Mouse (Mus musculus) embryo, embryonic 10 days (tissue): ENCODE measurements at regions not wholly inside any gene's neighbourhood (a gene's known extent, or its start where the extent isn't known, plus 50 kb on each side); places are given as distances from the start of the nearest gene placed in this dataset.
A peak's percentile ranks its signal among the peaks of the same experiment; 100 is the strongest.
"Not testable (repeated sequence)": the region's sequence is repeated elsewhere in the genome, so short reads cannot be mapped to it uniquely, and the experiment has no call there.

Experiments used
- DNase-seq: peaks from one replicate; pipeline ENCODE4 v3.0.0-alpha.2; 2015; ENCODE audit warnings: low spot score

DNA sequence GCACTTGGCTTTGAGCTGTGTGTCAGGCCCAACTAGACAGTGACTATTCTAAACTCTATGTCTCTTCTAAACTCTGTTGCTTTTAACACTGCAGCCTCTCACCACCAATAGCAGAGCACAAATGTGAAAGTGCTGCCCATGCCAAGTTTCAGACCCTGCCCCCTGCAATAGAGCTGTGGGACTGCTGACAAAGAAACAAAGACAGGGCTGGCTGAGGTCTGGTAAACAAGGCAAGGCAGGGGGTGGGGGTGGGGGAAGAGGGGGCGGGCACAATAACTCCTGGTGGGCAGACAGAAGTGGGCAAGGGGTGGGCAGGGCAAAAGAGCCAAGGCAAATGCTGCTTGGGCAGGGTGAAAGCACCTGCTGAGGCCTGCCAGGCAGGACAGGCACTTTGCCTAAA lies 172.9 kb upstream of the 9130204L05Rik start:
- no peak for DNase-seq

DNA sequence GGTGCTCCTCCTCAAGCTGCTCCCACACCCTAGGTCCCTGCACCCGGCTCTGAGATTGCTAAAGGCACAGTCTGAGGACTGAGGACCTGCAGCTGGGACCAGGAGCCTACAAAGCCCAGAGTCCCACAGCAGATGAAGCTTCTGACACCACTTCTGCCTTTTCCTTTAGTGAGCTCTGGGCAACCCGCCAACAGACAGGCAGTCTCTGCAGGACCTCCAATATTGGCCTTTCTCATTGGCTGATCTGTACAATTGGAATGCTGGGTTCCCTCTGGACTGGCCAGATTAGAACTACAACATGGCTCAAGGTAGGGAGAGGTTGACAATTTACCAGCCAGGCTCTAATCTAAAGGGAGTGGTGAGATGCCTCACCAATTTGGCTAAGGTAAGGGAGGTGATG lies 164.3 kb upstream of the 9130204L05Rik start:
- not testable (repeated sequence) for DNase-seq

DNA sequence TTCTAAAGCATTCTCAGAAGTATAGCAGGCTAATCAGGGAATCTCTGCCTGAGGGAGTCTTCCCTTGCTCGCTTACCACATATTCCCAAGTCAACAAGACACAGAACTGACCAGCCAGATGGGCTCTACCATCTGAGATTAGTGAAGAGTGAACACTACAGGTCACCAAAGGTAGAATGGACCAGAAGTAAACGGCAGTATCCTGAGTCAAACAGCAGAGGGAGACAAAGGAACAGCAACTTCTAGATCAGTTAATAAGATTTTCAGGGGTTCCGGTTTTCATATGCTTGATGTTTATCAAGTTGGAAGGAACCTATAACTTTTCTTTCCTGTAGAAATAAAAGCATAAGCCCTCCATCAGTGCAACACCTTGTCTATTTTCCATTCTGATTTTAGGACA lies 132.6 kb upstream of the 9130204L05Rik start:
- peak; percentile 5 for DNase-seq

DNA sequence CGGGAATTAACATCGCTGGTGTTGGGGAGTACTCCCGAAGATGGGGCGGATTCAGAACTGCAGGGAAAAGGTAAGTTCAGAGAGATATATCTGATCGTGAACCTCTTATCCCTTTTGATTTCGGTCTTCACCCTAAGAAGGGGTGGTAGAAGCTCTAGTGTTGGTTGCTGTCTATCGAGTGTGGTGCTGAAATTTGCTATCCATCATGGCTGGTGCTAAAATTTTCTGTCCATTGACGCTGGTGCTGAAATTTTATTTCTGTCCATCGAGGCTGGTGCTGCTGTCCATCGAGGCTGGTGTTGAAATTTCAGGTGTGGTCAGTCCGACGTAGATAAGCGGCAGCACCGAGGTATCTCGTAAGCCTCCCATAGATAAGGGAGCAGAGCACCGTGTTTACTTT lies 122.7 kb upstream of the 9130204L05Rik start:
- DNase-seq = no peak
